Mouse (Mus musculus): ENCODE measurements at regions not wholly inside any gene's neighbourhood (a gene's known extent, or its start where the extent isn't known, plus 50 kb on each side); places are given as distances from the start of the nearest gene placed in this dataset.

DNA sequence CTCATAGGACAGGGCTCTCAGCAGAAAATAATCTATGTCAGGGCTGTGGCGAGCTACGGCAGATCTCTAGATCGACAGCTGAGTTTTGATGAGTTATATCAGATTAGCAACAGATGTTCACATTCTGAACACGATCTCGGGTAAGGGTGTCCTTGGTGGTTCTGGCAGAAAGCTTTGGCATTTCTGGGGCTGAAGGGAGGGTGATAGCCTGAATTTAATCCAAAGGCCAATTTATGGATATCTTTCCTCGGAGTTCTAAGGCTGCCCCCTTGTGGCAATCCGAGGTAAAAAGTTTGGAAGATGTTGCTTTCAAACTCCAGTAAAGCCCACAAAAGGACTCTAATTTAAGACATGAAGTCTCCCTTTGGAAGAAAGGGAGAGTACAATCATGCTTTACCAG lies 101.3 kb upstream of the Luzp2 start:
- H3K27me3 ChIP-seq (ENCODE audit: control insufficient read depth, insufficient read depth, low read length), result no peaks in the 10 kb centered on the region
- H3K9ac ChIP-seq (ENCODE audit: low read depth, low read length), result no peak overlapping the region
- no peaks in the 10 kb centered on the region for H3K79me2 ChIP-seq (replicated peaks; ENCODE audit: control insufficient read depth, insufficient read depth, low read length)
- no peak for DNase-seq
- no peak overlapping the region for H3K4me3 ChIP-seq
- TF ChIP-seq CTCF (IDR thresholded peaks at IDR 0.05), result peak; percentile 49
- TF ChIP-seq EP300 (IDR thresholded peaks at IDR 0.05; ENCODE audit: insufficient read depth, low read depth, low read length), result no peak
- no peak overlapping the region for H3K27ac ChIP-seq
- no peaks in the 10 kb centered on the region for H3K36me3 ChIP-seq (ENCODE audit: control insufficient read depth, insufficient read depth, low read length)
- WGBS, result 46% methylated on average over 7 of the region's 7 CpGs
- H3K4me1 ChIP-seq (ENCODE audit: control insufficient read depth, insufficient read depth, low read length), result no peaks in the 10 kb centered on the region
- intact Hi-C loops (cut with DNase I), result no loop called here

DNA sequence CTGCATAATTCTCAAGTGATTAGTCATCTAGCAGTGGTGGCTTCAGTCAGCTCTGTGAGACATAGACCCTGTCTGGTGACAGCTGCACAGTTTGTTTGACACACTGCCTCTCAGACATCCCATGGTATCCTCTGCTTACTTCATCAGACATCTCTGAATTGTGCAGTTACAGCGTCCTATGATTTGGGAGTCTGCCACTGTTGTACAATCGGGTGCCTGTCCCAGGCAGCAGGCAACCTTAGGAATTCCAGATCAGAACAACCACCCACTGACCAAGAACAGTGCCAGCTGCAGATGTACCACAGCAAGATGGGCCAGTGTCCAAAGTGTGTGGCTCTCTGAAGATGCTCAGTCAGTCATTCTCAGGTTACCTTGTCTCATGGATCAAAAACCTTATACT lies 100.4 kb upstream of the Luzp2 start:
- intact Hi-C loops (cut with DNase I), result no loop called here
- Histone ChIP-seq H3K36me3 (ENCODE audit: control insufficient read depth, insufficient read depth, low read length) (no peaks in the 10 kb centered on the region), H3K27me3 (ENCODE audit: control insufficient read depth, insufficient read depth, low read length) (no peaks in the 10 kb centered on the region), H3K4me1 (ENCODE audit: control insufficient read depth, insufficient read depth, low read length) (no peaks in the 10 kb centered on the region), H3K9ac (ENCODE audit: low read depth, low read length) (no peak overlapping the region), H3K4me3 (no peak overlapping the region), H3K27ac (no peak overlapping the region), H3K79me2 (replicated peaks; ENCODE audit: control insufficient read depth, insufficient read depth, low read length) (no peaks in the 10 kb centered on the region)
- TF ChIP-seq EP300 (IDR thresholded peaks at IDR 0.05; ENCODE audit: insufficient read depth, low read depth, low read length), result no peak
- no peak for TF ChIP-seq POLR2A (IDR thresholded peaks at IDR 0.05; ENCODE audit: insufficient read depth, low read depth, low read length)
- no peak for TF ChIP-seq CTCF (IDR thresholded peaks at IDR 0.05)
- WGBS, result 57% methylated on average over 2 of the region's 2 CpGs
- no peak for DNase-seq

DNA sequence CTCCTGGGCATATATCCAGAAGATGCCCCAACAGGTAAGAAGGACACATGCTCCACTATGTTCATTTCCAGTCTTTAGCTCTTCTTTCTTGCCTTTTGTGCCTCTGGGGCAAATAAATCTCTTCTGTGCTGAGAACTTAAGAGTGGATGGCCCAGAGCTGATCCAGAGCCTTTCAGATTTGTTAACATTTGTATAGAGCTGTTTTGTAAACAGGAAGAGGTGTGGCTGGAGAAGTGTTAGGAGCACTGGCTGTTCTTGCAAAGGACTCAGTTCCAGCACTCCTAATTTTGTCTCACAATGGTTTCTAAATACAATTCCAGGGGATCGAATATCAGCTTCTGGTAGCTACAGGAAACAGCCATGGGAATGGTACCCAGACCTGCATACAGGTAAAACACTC lies 68.0 kb upstream of the Luzp2 start:
- TF ChIP-seq CTCF (IDR thresholded peaks at IDR 0.05), result no peak
- TF ChIP-seq EP300 (IDR thresholded peaks at IDR 0.05; ENCODE audit: insufficient read depth, low read depth, low read length), result no peak
- TF ChIP-seq POLR2A (IDR thresholded peaks at IDR 0.05; ENCODE audit: insufficient read depth, low read depth, low read length), result no peak
- Histone ChIP-seq H3K27me3 (ENCODE audit: control insufficient read depth, insufficient read depth, low read length) (no peaks in the 10 kb centered on the region), H3K9ac (ENCODE audit: low read depth, low read length) (no peak overlapping the region), H3K36me3 (ENCODE audit: control insufficient read depth, insufficient read depth, low read length) (no peaks in the 10 kb centered on the region), H3K79me2 (replicated peaks; ENCODE audit: control insufficient read depth, insufficient read depth, low read length) (no peaks in the 10 kb centered on the region), H3K4me3 (no peak overlapping the region), H3K27ac (no peak overlapping the region), H3K4me1 (ENCODE audit: control insufficient read depth, insufficient read depth, low read length) (no peaks in the 10 kb centered on the region)
- WGBS, result 88% methylated on average over 1 of the region's 1 CpGs
- intact Hi-C loops (cut with DNase I), result no loop called here
- no peak for DNase-seq

DNA sequence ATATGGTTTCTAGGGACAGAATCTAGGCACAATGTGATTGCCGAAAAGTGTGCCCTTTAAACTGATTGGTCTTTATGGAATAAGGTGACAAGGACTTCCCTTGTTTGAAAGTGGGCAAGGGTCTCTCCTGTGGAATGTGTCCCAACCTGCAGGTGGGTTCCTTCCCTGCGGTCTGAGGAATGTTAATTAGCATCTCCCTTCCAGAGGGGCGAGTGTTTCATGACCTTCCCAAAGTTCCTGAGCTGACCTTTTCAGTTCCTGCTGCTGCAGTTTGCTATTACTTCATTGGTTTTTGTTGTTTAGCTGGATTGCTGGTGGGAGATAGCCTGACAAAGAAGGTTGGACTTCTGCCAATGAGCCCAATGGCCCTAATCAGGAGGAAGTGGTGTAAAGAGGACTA lies 66.6 kb upstream of the Luzp2 start:
- intact Hi-C loops (cut with DNase I), result no loop called here
- TF ChIP-seq EP300 (IDR thresholded peaks at IDR 0.05; ENCODE audit: insufficient read depth, low read depth, low read length) (no peak), POLR2A (IDR thresholded peaks at IDR 0.05; ENCODE audit: insufficient read depth, low read depth, low read length) (no peak), CTCF (IDR thresholded peaks at IDR 0.05) (no peak)
- Histone ChIP-seq H3K4me1 (ENCODE audit: control insufficient read depth, insufficient read depth, low read length) (no peaks in the 10 kb centered on the region), H3K36me3 (ENCODE audit: control insufficient read depth, insufficient read depth, low read length) (no peaks in the 10 kb centered on the region), H3K27me3 (ENCODE audit: control insufficient read depth, insufficient read depth, low read length) (no peaks in the 10 kb centered on the region), H3K4me3 (no peak overlapping the region), H3K27ac (no peak overlapping the region), H3K9ac (ENCODE audit: low read depth, low read length) (no peak overlapping the region), H3K79me2 (replicated peaks; ENCODE audit: control insufficient read depth, insufficient read depth, low read length) (no peaks in the 10 kb centered on the region)
- 37% methylated on average over 3 of the region's 3 CpGs for WGBS
- no peak for DNase-seq

DNA sequence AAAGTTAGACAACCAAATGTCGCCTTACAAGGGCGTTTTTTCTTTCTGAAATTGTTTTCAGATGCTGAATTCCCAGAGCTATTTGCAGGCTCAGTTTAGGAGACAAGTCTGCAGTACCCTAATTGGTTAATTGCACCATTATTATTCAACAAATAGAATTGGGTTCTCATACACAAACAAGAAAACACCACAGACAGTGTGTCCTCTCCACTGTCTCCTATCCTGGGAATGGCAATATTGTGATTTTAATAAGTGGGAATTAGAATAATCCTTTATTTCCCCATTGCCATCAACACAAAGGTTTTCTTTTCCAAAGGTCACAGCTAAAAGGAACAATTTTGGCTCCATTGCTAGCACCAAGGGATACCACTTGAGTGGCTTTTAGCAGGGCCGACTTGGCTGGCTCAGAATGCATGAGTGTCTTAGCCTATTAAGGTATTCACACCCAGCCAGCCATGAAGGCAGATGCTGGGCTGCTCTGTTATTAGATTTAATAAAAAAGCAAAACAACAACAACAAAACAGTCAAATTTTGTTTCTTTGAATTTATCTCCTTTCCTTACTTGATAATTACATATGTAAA lies 53.3 kb upstream of the Luzp2 start:
- TF ChIP-seq POLR2A (IDR thresholded peaks at IDR 0.05; ENCODE audit: insufficient read depth, low read depth, low read length) (no peak), EP300 (IDR thresholded peaks at IDR 0.05; ENCODE audit: insufficient read depth, low read depth, low read length) (no peak), CTCF (IDR thresholded peaks at IDR 0.05) (no peak)
- intact Hi-C loops (cut with DNase I), result no loop called here

DNA sequence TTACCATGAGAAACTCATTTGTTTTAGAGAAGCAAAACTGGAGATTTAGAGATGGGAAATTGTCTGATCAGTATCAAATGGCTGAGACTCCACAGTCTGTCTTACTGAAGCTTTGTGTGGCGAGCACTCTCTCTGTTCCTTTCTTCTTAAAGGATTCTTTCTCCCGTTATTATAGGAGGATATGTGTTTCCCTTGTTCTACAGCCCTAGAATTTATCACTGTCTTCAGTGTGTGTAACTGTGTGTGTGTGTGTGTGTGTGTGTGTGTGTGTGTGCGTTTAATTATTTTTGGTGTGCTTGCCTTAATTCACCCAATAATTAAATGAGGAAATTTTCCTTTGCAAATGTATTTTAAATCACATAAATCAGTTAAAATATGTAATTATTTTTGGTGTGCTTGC lies 52.7 kb upstream of the Luzp2 start:
- Histone ChIP-seq H3K4me1 (ENCODE audit: control insufficient read depth, insufficient read depth, low read length) (no peaks in the 10 kb centered on the region), H3K27ac (no peak overlapping the region), H3K36me3 (ENCODE audit: control insufficient read depth, insufficient read depth, low read length) (no peaks in the 10 kb centered on the region), H3K4me3 (no peak overlapping the region), H3K9ac (ENCODE audit: low read depth, low read length) (no peak overlapping the region), H3K27me3 (ENCODE audit: control insufficient read depth, insufficient read depth, low read length) (no peaks in the 10 kb centered on the region), H3K79me2 (replicated peaks; ENCODE audit: control insufficient read depth, insufficient read depth, low read length) (no peaks in the 10 kb centered on the region)
- TF ChIP-seq EP300 (IDR thresholded peaks at IDR 0.05; ENCODE audit: insufficient read depth, low read depth, low read length), result no peak
- TF ChIP-seq POLR2A (IDR thresholded peaks at IDR 0.05; ENCODE audit: insufficient read depth, low read depth, low read length), result no peak
- no peak for TF ChIP-seq CTCF (IDR thresholded peaks at IDR 0.05)
- intact Hi-C loops (cut with DNase I), result no loop called here
- WGBS, result 82% methylated on average over 3 of the region's 3 CpGs
- no peak for DNase-seq

More for the DNA sequence above, 53.3 kb upstream of the Luzp2 start:
- no peak overlapping the region for H3K4me3 ChIP-seq
- H3K27ac ChIP-seq, result no peak overlapping the region
- no peak for DNase-seq
- no peaks in the 10 kb centered on the region for H3K36me3 ChIP-seq (ENCODE audit: control insufficient read depth, insufficient read depth, low read length)
- H3K27me3 ChIP-seq (ENCODE audit: control insufficient read depth, insufficient read depth, low read length), result no peaks in the 10 kb centered on the region
- 65% methylated on average over 3 of the region's 3 CpGs for WGBS
- H3K9ac ChIP-seq (ENCODE audit: low read depth, low read length), result no peak overlapping the region
- H3K4me1 ChIP-seq (ENCODE audit: control insufficient read depth, insufficient read depth, low read length), result no peaks in the 10 kb centered on the region
- no peaks in the 10 kb centered on the region for H3K79me2 ChIP-seq (replicated peaks; ENCODE audit: control insufficient read depth, insufficient read depth, low read length)

Data from heart, adult 2 months (tissue).